Mouse (Mus musculus) midbrain, embryonic 13.5 days (tissue): ENCODE data around the gene Riox1. TPM values are rescaled to one million over a fixed set of nuclear protein-coding genes. Genes with fewer than 3 reads are reported as not detected.
"Not testable (repeated sequence)": the region's sequence is repeated elsewhere in the genome, so short reads cannot be mapped to it uniquely, and the experiment has no call there.

Experiments used
- ATAC-seq: fragments of 200-750 bp; cut with Nextera tagmentation; 2 replicates; pipeline ENCODE4 v1.8.0; 2017; ENCODE audit warnings: mild to moderate bottlenecking, moderate TSS enrichment, moderate library complexity
- H3K27ac ChIP-seq: fragments of 300-500 bp; sonication (generic); 2 replicates; pipeline ENCODE4 v1.5.1; 2015; ENCODE audit warnings: inconsistent platforms, mild to moderate bottlenecking, moderate library complexity
- H3K27me3 ChIP-seq: fragments of 300-500 bp; sonication (generic); 2 replicates; pipeline ENCODE4 v1.6.1; 2015; ENCODE audit warnings: mild to moderate bottlenecking, inconsistent platforms
- H3K36me3 ChIP-seq: fragments of 300-500 bp; sonication (generic); 2 replicates; pipeline ENCODE4 v1.6.1; 2015; ENCODE audit warnings: mild to moderate bottlenecking, inconsistent platforms
- H3K4me1 ChIP-seq: fragments of 300-500 bp; sonication (generic); replicated peaks from 2 replicates; pipeline ENCODE4 v1.6.1; 2015; ENCODE audit warnings: inconsistent platforms
- H3K4me2 ChIP-seq: fragments of 300-500 bp; sonication (generic); replicated peaks from 2 replicates; pipeline ENCODE4 v1.6.1; 2015; ENCODE audit warnings: moderate library complexity, mild to moderate bottlenecking, inconsistent platforms
- H3K4me3 ChIP-seq: fragments of 300-500 bp; sonication (generic); replicated peaks from 2 replicates; pipeline ENCODE4 v1.5.1; 2015; ENCODE audit warnings: mild to moderate bottlenecking, inconsistent platforms
- H3K9ac ChIP-seq: fragments of 300-500 bp; sonication (generic); replicated peaks from 2 replicates; pipeline ENCODE4 v1.6.1; 2015; ENCODE audit warnings: mild to moderate bottlenecking, inconsistent platforms
- H3K9me3 ChIP-seq: fragments of 300-500 bp; sonication (generic); 2 replicates; pipeline ENCODE4 v1.6.1; 2016; ENCODE audit warnings: mild to moderate bottlenecking, inconsistent platforms
- WGBS: fragments of 180-500 bp; shearing (Covaris S2); methylation state at CpG from one replicate; pipeline ENCODE4 v1.1.7; 2015; 5-methylcytosine and 5-hydroxymethylcytosine counted together
- polyA plus RNA-seq: library from polyadenylated mRNA; unstranded; fragments of >200 nt; fragmentation: Nextera tagmentation; extraction: Ambion mirVana; gene quantifications from 2 replicates; pipeline ENCODE4 v1.2.1, GENCODE M21; 2015

Gene Riox1
- polyA plus RNA-seq, 1 experiment from 2014 or later: 12.1 TPM

- Histone ChIP-seq H3K4me2 (no peak overlapping the region), H3K27me3 (no peaks in the 10 kb centered on the region), H3K9me3 (peaks cover 15% of the 10 kb centered on the region; the same call in 1 of the 2 replicates), H3K27ac (no peak overlapping the region), H3K36me3 (peaks cover under 1% of the 10 kb centered on the region; the same call in 1 of the 2 replicates), H3K4me3 (no peak overlapping the region), H3K4me1 (no peaks in the 10 kb centered on the region), H3K9ac (no peak overlapping the region)
- no peak for ATAC-seq
- WGBS: 66% methylated on average over 11 of the region's 11 CpGs
Measured at GRCm38 (mm10) chr12:83998341-83999107, 48.1 kb downstream of the Riox1 start.

GRCm38 (mm10) chr12:83999237-83999636 lies 48.8 kb downstream of the Riox1 start:
- not testable (repeated sequence) for H3K27ac ChIP-seq, ATAC-seq, H3K9ac ChIP-seq, H3K4me3 ChIP-seq, H3K4me1 ChIP-seq, H3K4me2 ChIP-seq, H3K36me3 ChIP-seq, H3K27me3 ChIP-seq
- H3K9me3 ChIP-seq: peaks cover 15% of the 10 kb centered on the region; the same call in 1 of the 2 replicates
- 82% methylated on average over 8 of the region's 8 CpGs for whole genome bisulfite sequencing

DNA sequence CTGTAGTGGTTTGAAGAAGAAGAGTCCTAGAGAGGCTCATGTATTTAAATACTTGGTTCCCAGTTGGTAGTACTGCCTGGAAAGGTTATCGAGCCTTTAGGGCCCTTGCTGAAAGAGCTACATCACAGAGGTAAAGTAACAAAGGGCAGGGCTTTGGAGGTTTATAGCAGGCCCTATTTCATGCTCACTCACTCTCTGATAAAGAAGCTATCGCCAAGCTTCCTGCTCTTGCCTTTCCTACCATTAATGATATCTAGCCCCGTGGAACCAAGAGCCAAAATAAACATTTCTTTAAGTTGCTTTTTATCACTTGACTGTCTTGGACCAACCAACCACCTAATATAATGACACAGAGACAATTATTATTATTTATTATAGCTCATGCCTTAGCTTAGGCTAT lies 50.0 kb downstream of the Riox1 start:
- H3K27me3 ChIP-seq: no peaks in the 10 kb centered on the region
- ATAC-seq: no peak
- H3K4me2 ChIP-seq: no peak overlapping the region
- H3K27ac ChIP-seq: no peak overlapping the region
- H3K4me3 ChIP-seq: no peak overlapping the region
- H3K9ac ChIP-seq: no peak overlapping the region
- H3K9me3 ChIP-seq: peaks cover 15% of the 10 kb centered on the region; the same call in 1 of the 2 replicates
- no peaks in the 10 kb centered on the region for H3K36me3 ChIP-seq
- WGBS: 86% methylated on average over 3 of the region's 3 CpGs
- H3K4me1 ChIP-seq: no peaks in the 10 kb centered on the region

Other genes with a start within 250 kb of the Riox1 start
- 0.08 and 0.11 TPM in 2 replicates for gene Papln, start 187.0 kb upstream of the Riox1 start, polyA plus RNA-seq
- gene Numb, start 28.7 kb upstream of the Riox1 start, polyA plus RNA-seq: 22.1 and 23.6 TPM in 2 replicates
- not detected in 2 replicates for gene Heatr4, start 34.2 kb downstream of the Riox1 start, polyA plus RNA-seq
- gene Acot2, start 37.3 kb downstream of the Riox1 start, polyA plus RNA-seq: 10.6 and 11.8 TPM in 2 replicates
- gene Acot1, start 58.9 kb downstream of the Riox1 start, polyA plus RNA-seq: 64.6 and 66.8 TPM in 2 replicates
- gene Acot4, start 87.8 kb downstream of the Riox1 start, polyA plus RNA-seq: 0.05 and 0.09 TPM in 2 replicates
- not detected in 2 replicates for gene Gm49366, start 88.3 kb downstream of the Riox1 start, polyA plus RNA-seq
- 0.70 and 1.0 TPM in 2 replicates for gene Acot3, start 101.5 kb downstream of the Riox1 start, polyA plus RNA-seq
- gene Acot5, start 118.7 kb downstream of the Riox1 start, polyA plus RNA-seq: not detected in 2 replicates
- 0.81 and 0.96 TPM in 2 replicates for gene Acot6, start 150.0 kb downstream of the Riox1 start, polyA plus RNA-seq
- 7.8 and 9.7 TPM in 2 replicates for gene Dnal1, start 163.8 kb downstream of the Riox1 start, polyA plus RNA-seq
- gene Pnma1, start 197.9 kb downstream of the Riox1 start, polyA plus RNA-seq: 5.5 and 6.5 TPM in 2 replicates